Mouse (Mus musculus) myocyte (in vitro differentiated cells): ENCODE results near the gene Olfr45.

Experiments used
- CEBPB ChIP-seq: IDR thresholded peaks from 2 replicates; pipeline ENCODE4 v1.6.1; 2011; ENCODE audit warnings: mild to moderate bottlenecking, moderate library complexity; ENCODE audit not compliant: poor library complexity, insufficient read depth, severe bottlenecking
- E2F4 ChIP-seq: IDR thresholded peaks from one replicate; pipeline ENCODE4 v1.6.1; 2011; ENCODE audit warnings: mild to moderate bottlenecking, control low read depth, moderate library complexity; ENCODE audit not compliant: insufficient read depth
- MAX ChIP-seq: IDR thresholded peaks from one replicate; pipeline ENCODE4 v1.6.1; 2011; ENCODE audit warnings: low read depth, mild to moderate bottlenecking, control low read depth
- MYOD1 ChIP-seq, 3 experiments: IDR thresholded peaks; one replicate each; pipeline ENCODE4 v1.6.1; 2011; ENCODE audit warnings: control low read depth in 2 of 3, low read depth in 2 of 3, mild to moderate bottlenecking in 2 of 3, moderate library complexity in 1 of 3; ENCODE audit not compliant: insufficient read length in 2 of 3, control insufficient read depth in 1 of 3
- MYOG ChIP-seq, 3 experiments: IDR thresholded peaks; one replicate each; pipeline ENCODE4 v1.6.1; 2011; ENCODE audit warnings: control low read depth in 2 of 3, low read depth in 2 of 3, mild to moderate bottlenecking in 2 of 3; ENCODE audit not compliant: insufficient read length in 2 of 3, control insufficient read depth in 1 of 3, insufficient read depth in 1 of 3
- POLR2A ChIP-seq: IDR thresholded peaks from one replicate; pipeline ENCODE4 v1.6.1; 2011; ENCODE audit warnings: low read depth, mild to moderate bottlenecking, control low read depth, moderate library complexity; ENCODE audit not compliant: insufficient read length
- POLR2AphosphoS2 ChIP-seq: IDR thresholded peaks from one replicate; pipeline ENCODE4 v1.6.1; 2011; ENCODE audit warnings: low read depth, control low read depth; ENCODE audit not compliant: insufficient read length
- REST ChIP-seq: IDR thresholded peaks from one replicate; pipeline ENCODE4 v1.6.1; 2011; ENCODE audit warnings: mild to moderate bottlenecking, control low read depth, moderate library complexity; ENCODE audit not compliant: insufficient read depth, insufficient read length
- TCF12 ChIP-seq: IDR thresholded peaks from one replicate; pipeline ENCODE4 v1.6.1; 2011; ENCODE audit warnings: mild to moderate bottlenecking, control low read depth; ENCODE audit not compliant: poor library complexity, insufficient read depth, severe bottlenecking
- TCF3 ChIP-seq: IDR thresholded peaks from one replicate; pipeline ENCODE4 v1.6.1; 2011; ENCODE audit warnings: low read depth, control low read depth; ENCODE audit not compliant: insufficient read length
- USF1 ChIP-seq: IDR thresholded peaks from one replicate; pipeline ENCODE4 v1.6.1; 2011; ENCODE audit warnings: low read depth, mild to moderate bottlenecking, control low read depth, moderate library complexity

GRCm38 (mm10) chr7:140721095-140721494 is 39.3 kb downstream of the Olfr45 start:
- TF ChIP-seq POLR2A (no peak), E2F4 (no peak), POLR2AphosphoS2 (no peak), REST (no peak), MAX (no peak), USF1 (no peak), TCF12 (no peak), CEBPB (no peak), TCF3 (no peak), MYOG (IDR thresholded peaks at IDR 0.05; ENCODE audit: control insufficient read depth in 1 of 3, insufficient read depth in 1 of 3, insufficient read length in 2 of 3, low read depth in 2 of 3) (no peak), MYOD1 (IDR thresholded peaks at IDR 0.05; ENCODE audit: control insufficient read depth in 1 of 3, insufficient read length in 2 of 3, low read depth in 2 of 3) (no peak)
